Mouse (Mus musculus) intestine, postnatal 0 days (tissue): ENCODE data around the gene Slc4a5. TPM values are rescaled to one million over a fixed set of nuclear protein-coding genes. Genes with fewer than 3 reads are reported as not detected.

Experiments
- ATAC-seq: fragments of 200-750 bp; cut with Nextera tagmentation; 2 replicates; pipeline ENCODE4 v1.8.0; 2017; ENCODE audit warnings: mild to moderate bottlenecking, moderate TSS enrichment, moderate library complexity
- H3K27ac ChIP-seq: fragments of 300-500 bp; sonication (generic); 2 replicates; pipeline ENCODE4 v1.5.1; 2014; ENCODE audit warnings: mild to moderate bottlenecking, low read depth, low read length, moderate library complexity
- H3K27me3 ChIP-seq: fragments of 300-500 bp; sonication (generic); replicated peaks from 2 replicates; pipeline ENCODE4 v1.6.1; 2014; ENCODE audit warnings: low read length, mixed read lengths; ENCODE audit not compliant: control insufficient read depth, insufficient read depth
- H3K36me3 ChIP-seq: fragments of 300-500 bp; sonication (generic); 2 replicates; pipeline ENCODE4 v1.6.1; 2014; ENCODE audit warnings: mild to moderate bottlenecking, moderate library complexity; ENCODE audit not compliant: control insufficient read depth, insufficient read depth
- H3K4me1 ChIP-seq: fragments of 300-500 bp; sonication (generic); replicated peaks from 2 replicates; pipeline ENCODE4 v1.6.1; 2014; ENCODE audit warnings: antibody characterized with exemption, low read length, mixed read lengths; ENCODE audit not compliant: control insufficient read depth, insufficient read depth
- H3K4me2 ChIP-seq: fragments of 300-500 bp; sonication (generic); replicated peaks from 2 replicates; pipeline ENCODE4 v1.6.1; 2014; ENCODE audit warnings: low read depth, mild to moderate bottlenecking, moderate library complexity
- H3K4me3 ChIP-seq: fragments of 300-500 bp; sonication (generic); 2 replicates; pipeline ENCODE4 v1.5.1; 2014; ENCODE audit warnings: low read depth, low read length
- H3K9ac ChIP-seq: fragments of 300-500 bp; sonication (generic); 2 replicates; pipeline ENCODE4 v1.6.1; 2014; ENCODE audit warnings: mild to moderate bottlenecking, low read depth, low read length
- H3K9me3 ChIP-seq: fragments of 300-500 bp; sonication (generic); 2 replicates; pipeline ENCODE4 v1.6.1; 2016; ENCODE audit warnings: mixed run types; ENCODE audit not compliant: control insufficient read depth
- CTCF ChIP-seq: sonication (generic); IDR thresholded peaks from 2 replicates; pipeline ENCODE4 v1.5.1; 2016; ENCODE audit warnings: low read depth, mild to moderate bottlenecking, control low read depth, antibody characterized with exemption, moderate library complexity
- WGBS: fragments of 180-500 bp; shearing (Covaris S2); extraction: QIAGEN DNeasy Blood & Tissue Kit; methylation state at CpG from one replicate; pipeline ENCODE4 v1.1.7; 2014; 5-methylcytosine and 5-hydroxymethylcytosine counted together
- polyA plus RNA-seq: library from polyadenylated mRNA; unstranded; fragments of >200 nt; fragmentation: Nextera tagmentation; extraction: Ambion mirVana; gene quantifications from 2 replicates; pipeline ENCODE4 v1.2.1, GENCODE M21; 2015

Gene Slc4a5
- 1.5 and 1.7 TPM in 2 replicates for polyA plus RNA-seq

- WGBS, result 50% methylated on average over 3 of the region's 3 CpGs
Measured at GRCm38 (mm10) chr6:83219814-83220213, at the start of gene Slc4a5. Gene Slc4a5 (plus strand): TSS chr6:83219828.

GRCm38 (mm10) chr6:83169872-83170271 lies 49.8 kb upstream of the Slc4a5 start:
- no peak; the same call in 1 of the 2 replicates for ATAC-seq
- Histone ChIP-seq H3K36me3 (no peaks in the 10 kb centered on the region), H3K27ac (peak overlapping the region; percentile 41), H3K4me3 (no peak overlapping the region), H3K9ac (no peak overlapping the region), H3K4me1 (no peaks in the 10 kb centered on the region; the same call in 1 of the 2 replicates), H3K27me3 (no peaks in the 10 kb centered on the region), H3K4me2 (no peak overlapping the region), H3K9me3 (no peaks in the 10 kb centered on the region)
- no peak for TF ChIP-seq CTCF
- WGBS, result 55% methylated on average over 5 of the region's 5 CpGs

More at GRCm38 (mm10) chr6:83219814-83220213, at the start of gene Slc4a5:
- Histone ChIP-seq H3K27me3 (no peaks in the 10 kb centered on the region), H3K9ac (no peak within 1 kb of the TSS), H3K4me2 (no peak within 1 kb of the TSS), H3K36me3 (no peaks in the 10 kb centered on the region), H3K4me3 (no peak within 1 kb of the TSS), H3K4me1 (no peaks in the 10 kb centered on the region), H3K9me3 (no peaks in the 10 kb centered on the region), H3K27ac (no peak within 1 kb of the TSS)
- ATAC-seq, result no peak
- TF ChIP-seq CTCF, result no peak

- no peak for TF ChIP-seq CTCF
- Histone ChIP-seq H3K27ac (no peak overlapping the region), H3K4me1 (no peaks in the 10 kb centered on the region; the same call in 1 of the 2 replicates), H3K27me3 (no peaks in the 10 kb centered on the region), H3K4me3 (no peak overlapping the region), H3K4me2 (no peak overlapping the region), H3K36me3 (no peaks in the 10 kb centered on the region), H3K9ac (no peak overlapping the region), H3K9me3 (no peaks in the 10 kb centered on the region)
- 78% methylated on average over 5 of the region's 5 CpGs for WGBS
- ATAC-seq, result no peak
Measured at GRCm38 (mm10) chr6:83171063-83171462, 48.6 kb upstream of the Slc4a5 start.

GRCm38 (mm10) chr6:83172240-83172920 lies 47.2 kb upstream of the Slc4a5 start:
- H3K9ac ChIP-seq, result no peak overlapping the region
- H3K27ac ChIP-seq, result no peak overlapping the region
- no peak overlapping the region for H3K4me3 ChIP-seq
- no peak overlapping the region for H3K4me2 ChIP-seq
- no peak for TF ChIP-seq CTCF
- H3K36me3 ChIP-seq, result no peaks in the 10 kb centered on the region
- no peak for ATAC-seq
- H3K27me3 ChIP-seq, result no peaks in the 10 kb centered on the region
- no peaks in the 10 kb centered on the region; the same call in 1 of the 2 replicates for H3K4me1 ChIP-seq
- 81% methylated on average over 9 of the region's 9 CpGs for WGBS
- no peaks in the 10 kb centered on the region for H3K9me3 ChIP-seq

- Histone ChIP-seq H3K4me2 (no peak overlapping the region), H3K4me1 (no peaks in the 10 kb centered on the region), H3K4me3 (no peak overlapping the region), H3K36me3 (no peaks in the 10 kb centered on the region), H3K27me3 (no peaks in the 10 kb centered on the region), H3K9me3 (no peaks in the 10 kb centered on the region), H3K27ac (no peak overlapping the region), H3K9ac (no peak overlapping the region)
- no peak for ATAC-seq
- WGBS, result 88% methylated on average over 8 of the region's 8 CpGs
- TF ChIP-seq CTCF, result no peak
Measured at GRCm38 (mm10) chr6:83175996-83176395, 43.6 kb upstream of the Slc4a5 start.

DNA sequence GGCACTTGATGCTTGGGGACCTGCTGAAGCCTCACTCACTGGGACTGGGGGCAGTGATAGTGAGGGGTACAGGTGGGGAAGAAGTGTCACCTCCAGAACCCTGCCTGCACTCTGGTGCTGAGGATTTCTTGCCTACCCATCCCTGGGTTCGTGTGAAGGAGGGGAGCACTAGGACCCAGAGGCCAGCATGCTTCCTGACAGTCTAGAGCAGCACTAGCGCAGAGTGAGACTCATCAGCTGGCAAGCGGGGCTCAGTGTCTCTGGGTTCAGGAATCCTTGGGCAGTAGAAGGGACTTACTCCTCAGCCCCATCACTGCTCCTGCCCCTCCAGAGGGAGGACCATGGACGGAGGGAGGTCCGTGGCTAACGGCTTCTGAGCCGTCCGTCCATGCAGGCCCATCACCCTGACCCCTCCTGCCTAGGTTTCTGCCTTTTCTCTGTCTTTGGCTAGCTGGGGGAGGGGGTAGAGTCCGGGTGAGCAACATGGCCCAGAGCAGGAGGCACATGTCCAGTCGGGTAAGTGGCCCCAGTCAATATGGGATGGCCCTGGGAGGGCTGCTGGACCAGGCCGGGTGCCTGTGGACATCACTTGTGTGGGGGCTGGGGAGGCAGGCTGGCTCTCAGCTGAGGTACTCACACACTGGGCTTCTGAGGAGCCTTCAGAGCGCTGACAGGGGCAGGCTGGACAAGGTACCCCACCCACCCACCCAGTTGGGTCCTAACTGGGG lies 40.1 kb upstream of the Slc4a5 start:
- no peak for ATAC-seq
- no peak for TF ChIP-seq CTCF

More for the DNA sequence above, 40.1 kb upstream of the Slc4a5 start:
- H3K36me3 ChIP-seq, result peaks cover 24% of the 10 kb centered on the region; the same call in 1 of the 2 replicates
- no peak overlapping the region for H3K27ac ChIP-seq
- no peak overlapping the region for H3K4me3 ChIP-seq
- no peaks in the 10 kb centered on the region for H3K27me3 ChIP-seq
- H3K9me3 ChIP-seq, result no peaks in the 10 kb centered on the region
- H3K4me2 ChIP-seq, result peak overlapping the region; percentile 48
- no peak overlapping the region for H3K9ac ChIP-seq
- no peaks in the 10 kb centered on the region for H3K4me1 ChIP-seq
- WGBS, result 46% methylated on average over 12 of the region's 12 CpGs
